ENCODE assay signal across 9 mouse cellular contexts in genomic region chr5:124963806-124964672, GRCm38 (mm10). TPM values are rescaled to one million over a fixed set of nuclear protein-coding genes. Genes with fewer than 3 reads are reported as not detected.
DNase-seq lines count a peak whose midpoint lies in the region; ATAC-seq and TF ChIP-seq lines count a peak whose summit lies in the region.
"Had no signal": no experiment of that assay in that cellular context is flagged by ENCODE, and none has a peak within 500 bp of the region (broad histone marks: within the 10 kb centered on the region; RNA-seq: fewer than 3 reads in every experiment).

No protein-coding gene starts in this region.

- peaks cover 4% of the 10 kb centered on the region; the same call in 1 of the 2 replicates for H3K9me3 ChIP-seq in liver, embryonic 15.5 days (replicated peaks)

- no peak overlapping the region for H3K9ac ChIP-seq in liver, embryonic 15.5 days

- ATAC-seq in frontal cortex, adult (ENCODE audit: low TSS enrichment), result no peak
- ATAC-seq in liver, embryonic 15.5 days (ENCODE audit: insufficient read depth), result no peak

- no peak for TF ChIP-seq CTCF in embryonic fibroblast, embryonic 13.5 days (IDR thresholded peaks at IDR 0.05; ENCODE audit: borderline replicate concordance, insufficient read depth, low read length)

- no peak overlapping the region for H3K4me3 ChIP-seq in embryonic fibroblast, embryonic 13.5 days (ENCODE audit: insufficient read depth, low read length)
- no peak overlapping the region for H3K4me3 ChIP-seq in liver, embryonic 15.5 days (replicated peaks)
- H3K4me3 ChIP-seq: erythroblast, embryonic 14.5 days had no signal

- H3K4me2 ChIP-seq in liver, embryonic 15.5 days, result peak overlapping the region; percentile 21; the same call in 1 of the 2 replicates

- peak overlapping the region; percentile 64 for H3K27ac ChIP-seq in embryonic fibroblast, embryonic 13.5 days (ENCODE audit: insufficient read depth, low read length)
- no peak overlapping the region for H3K27ac ChIP-seq in liver, embryonic 15.5 days (replicated peaks)

- H3K36me3 ChIP-seq in liver, embryonic 15.5 days (replicated peaks), result no peaks in the 10 kb centered on the region

- peak; percentile 44 to 55 for DNase-seq in frontal cortex, postnatal 10 days (ENCODE audit: low spot score in 2 of 2)
- peak; percentile 65 for DNase-seq in heart, postnatal 4 days
- peak; percentile 15 to 60 for DNase-seq in layer of hippocampus, adult 18-20 months (ENCODE audit: low spot score in 2 of 2)
- DNase-seq in right cerebral cortex, adult 18-20 months, result peak; percentile 53
- DNase-seq in c-Kit-positive CD71-positive TER-119-positive erythroid progenitor cells, embryonic 14.5 days (ENCODE audit: low spot score), result no peak

- TF ChIP-seq POLR2A in embryonic fibroblast, embryonic 13.5 days (IDR thresholded peaks at IDR 0.05; ENCODE audit: low read depth, low read length), result peak; percentile 36; the same call in 1 of the 2 replicates

- no peaks in the 10 kb centered on the region; the same call in 1 of the 2 replicates for H3K27me3 ChIP-seq in liver, embryonic 15.5 days

- H3K4me1 ChIP-seq in embryonic fibroblast, embryonic 13.5 days (ENCODE audit: control insufficient read depth, insufficient read depth, low read length), result peaks cover 12% of the 10 kb centered on the region; the same call in 1 of the 2 replicates
- no peaks in the 10 kb centered on the region for H3K4me1 ChIP-seq in liver, embryonic 15.5 days (replicated peaks)

- 45% methylated on average over 22 of the region's 22 CpGs for WGBS in liver, embryonic 15.5 days (ENCODE audit: insufficient replicate concordance)

RNA-seq across cellular contexts. Expression of gene Rflna, which starts 39.0 kb away (rescaled TPM):
- polyA plus RNA-seq in embryonic fibroblast, embryonic 13.5 days (2011; ENCODE audit: insufficient read length, low read depth, missing spikeins), result 1.2 and 7.7 TPM in 2 replicates
- total RNA-seq in heart, postnatal 4 days (2021), result 1 to 10 TPM; 1.2 to 1.3 TPM
- total RNA-seq in layer of hippocampus, adult 18-20 months (2021), result under 1 TPM; 0.37 to 0.38 TPM
- 0.20 and 0.22 TPM in 2 replicates for polyA plus RNA-seq in liver, embryonic 15.5 days (2015; fragmentation: Nextera tagmentation; extraction: Ambion mirVana)
- polyA plus RNA-seq: erythroblast, embryonic 14.5 days had no signal
